Mouse (Mus musculus) kidney, postnatal 0 days (tissue): ENCODE data around the gene Alg10b. TPM values are rescaled to one million over a fixed set of nuclear protein-coding genes. Genes with fewer than 3 reads are reported as not detected.
"Not testable (repeated sequence)": the region's sequence is repeated elsewhere in the genome, so short reads cannot be mapped to it uniquely, and the experiment has no call there.

Experiments used
- ATAC-seq: fragments of 200-750 bp; cut with Nextera tagmentation; replicated peaks from 2 replicates; pipeline ENCODE4 v1.8.0; 2017; ENCODE audit warnings: low read depth, moderate number of reproducible peaks, moderate TSS enrichment, moderate library complexity; ENCODE audit not compliant: low FRiP score
- DNase-seq: peaks from one replicate; pipeline ENCODE4 v3.0.0-alpha.2; 2016; ENCODE audit warnings: low spot score
- H3K27ac ChIP-seq: fragments of 300-500 bp; sonication (generic); 2 replicates; pipeline ENCODE4 v1.5.1; 2014; ENCODE audit warnings: mild to moderate bottlenecking
- H3K27me3 ChIP-seq: fragments of 300-500 bp; sonication (generic); 2 replicates; pipeline ENCODE4 v1.6.1; 2014; ENCODE audit warnings: low read length, mixed read lengths; ENCODE audit not compliant: insufficient read depth
- H3K36me3 ChIP-seq: fragments of 300-500 bp; sonication (generic); 2 replicates; pipeline ENCODE4 v1.6.1; 2014; ENCODE audit warnings: low read length, mixed read lengths; ENCODE audit not compliant: insufficient read depth
- H3K4me1 ChIP-seq: fragments of 300-500 bp; sonication (generic); replicated peaks from 2 replicates; pipeline ENCODE4 v1.6.1; 2014; ENCODE audit warnings: antibody characterized with exemption, low read length, mixed read lengths; ENCODE audit not compliant: insufficient read depth
- H3K4me2 ChIP-seq: fragments of 300-500 bp; sonication (generic); 2 replicates; pipeline ENCODE4 v1.6.1; 2014; ENCODE audit warnings: mild to moderate bottlenecking, low read length, moderate library complexity, mixed read lengths
- H3K4me3 ChIP-seq: fragments of 300-500 bp; sonication (generic); replicated peaks from 2 replicates; pipeline ENCODE4 v1.5.1; 2014; ENCODE audit warnings: low read depth, low read length
- H3K9ac ChIP-seq: fragments of 300-500 bp; sonication (generic); 2 replicates; pipeline ENCODE4 v1.6.1; 2014; ENCODE audit warnings: low read depth, low read length
- H3K9me3 ChIP-seq: fragments of 300-500 bp; sonication (generic); replicated peaks from 2 replicates; pipeline ENCODE4 v1.6.1; 2016; ENCODE audit warnings: low read length, inconsistent platforms, mixed read lengths
- CTCF ChIP-seq: IDR thresholded peaks from 2 replicates; pipeline ENCODE4 v1.5.1; 2016; ENCODE audit warnings: antibody characterized with exemption, low read depth, mild to moderate bottlenecking, moderate library complexity
- WGBS: fragments of 180-500 bp; shearing (Covaris S2); extraction: QIAGEN DNeasy Blood & Tissue Kit; methylation state at CpG from one replicate; pipeline ENCODE4 v1.1.7; 2014; 5-methylcytosine and 5-hydroxymethylcytosine counted together
- polyA plus RNA-seq: library from polyadenylated mRNA; unstranded; fragments of >200 nt; fragmentation: Nextera tagmentation; extraction: Ambion mirVana; gene quantifications from 2 replicates; pipeline ENCODE4 v1.2.1, GENCODE M21; 2015

The Alg10b gene
- polyA plus RNA-seq: 27.4 and 30.0 TPM in 2 replicates

DNA sequence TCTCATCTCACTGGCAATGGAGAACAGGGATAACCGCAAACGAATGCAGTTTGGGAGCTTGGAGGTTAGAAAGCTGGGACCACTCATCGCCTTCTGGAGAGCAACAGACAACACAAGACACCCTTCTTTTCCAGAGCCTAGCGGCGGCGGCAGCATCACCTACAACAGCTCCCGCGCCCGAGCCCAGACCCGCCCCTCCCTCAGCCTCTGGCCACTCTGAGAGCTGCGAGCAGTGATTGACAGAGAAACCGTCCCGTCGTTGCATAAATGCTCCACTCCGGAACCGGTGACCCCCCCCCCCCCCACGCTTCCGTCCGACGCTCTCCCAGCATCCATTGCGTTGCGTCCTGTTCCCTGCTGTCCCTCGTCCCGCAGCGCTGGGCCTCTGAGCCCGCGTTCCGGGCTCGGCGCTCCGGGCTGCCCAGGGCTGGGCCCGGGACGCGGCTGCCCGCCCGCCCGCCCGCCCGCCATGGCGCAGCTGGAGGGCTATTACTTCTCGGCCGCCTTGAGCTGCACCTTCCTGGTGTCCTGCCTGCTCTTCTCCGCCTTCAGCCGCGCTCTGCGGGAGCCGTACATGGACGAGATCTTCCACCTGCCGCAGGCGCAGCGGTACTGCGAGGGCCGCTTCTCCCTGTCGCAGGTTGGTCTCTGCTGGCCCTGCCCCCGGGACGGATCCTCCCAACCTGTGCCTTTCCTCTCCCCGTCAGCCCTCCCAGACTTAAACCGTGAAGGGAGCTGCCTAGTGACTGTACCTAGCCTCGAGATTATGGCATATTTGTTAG is at the start of gene Alg10b:
TSS of gene Alg10b (plus strand) at position 343 of the 782 bp plus-strand sequence.
- Histone ChIP-seq H3K36me3 (peaks cover 9% of the 10 kb centered on the region), H3K4me1 (no peaks in the 10 kb centered on the region), H3K4me2 (peak within 1 kb of the TSS; percentile 77), H3K27me3 (no peaks in the 10 kb centered on the region), H3K27ac (peak within 1 kb of the TSS; percentile 91), H3K4me3 (peak within 1 kb of the TSS; percentile 74), H3K9ac (peak within 1 kb of the TSS; percentile 88), H3K9me3 (no peaks in the 10 kb centered on the region)
- peak; percentile 99 for ATAC-seq
- WGBS: under 1% methylated on average over 57 of the region's 59 CpGs
- peak; percentile 97 for DNase-seq
- 0 out of 2 replicates have a peak, but pooled peaks have one; percentile 17 for TF ChIP-seq CTCF

DNA sequence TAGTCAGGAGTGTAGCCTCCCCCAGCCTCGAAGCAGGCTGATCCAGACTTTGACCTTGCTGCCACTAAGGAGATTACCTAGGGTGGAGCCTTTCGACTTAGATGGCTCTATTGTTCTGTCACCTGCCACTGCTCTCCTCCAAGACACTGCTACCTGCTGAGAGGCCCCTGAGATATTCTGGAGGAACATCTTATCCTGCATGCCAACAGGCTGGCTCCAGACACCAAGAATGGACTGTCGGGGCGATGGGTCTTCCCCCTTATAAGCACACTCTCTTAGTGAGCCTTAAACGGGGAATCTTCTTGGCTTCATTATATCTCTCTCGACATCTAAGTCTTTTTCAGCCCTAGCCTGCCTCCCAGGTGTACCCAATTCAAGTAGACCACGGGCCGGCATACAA is 41.0 kb upstream of the Alg10b start:
- not testable (repeated sequence) for H3K4me2 ChIP-seq, H3K9ac ChIP-seq, H3K4me3 ChIP-seq, H3K27ac ChIP-seq, H3K4me1 ChIP-seq, DNase-seq, H3K27me3 ChIP-seq, H3K36me3 ChIP-seq, ATAC-seq, H3K9me3 ChIP-seq
- 79% methylated on average over 8 of the region's 8 CpGs for WGBS

DNA sequence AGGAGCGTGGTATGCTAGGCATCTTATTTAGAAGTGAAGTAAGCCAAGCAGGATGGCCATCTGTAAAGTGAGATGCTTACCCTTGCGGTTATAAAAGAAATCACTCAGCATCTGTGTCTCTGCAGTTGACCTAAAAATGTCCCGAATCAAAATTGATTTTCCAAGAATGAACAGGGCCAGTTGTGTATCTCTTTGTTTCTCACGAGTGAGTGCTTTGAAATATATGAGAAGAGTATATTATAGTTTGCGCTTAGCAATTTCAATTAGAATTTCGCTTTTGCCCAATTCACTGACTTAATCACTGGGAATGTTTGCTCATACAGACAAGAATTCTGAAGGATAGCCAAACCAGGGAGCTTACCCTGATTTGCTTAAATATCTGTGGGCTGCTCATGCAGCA is 40.6 kb upstream of the Alg10b start:
- Histone ChIP-seq H3K9me3 (no peaks in the 10 kb centered on the region), H3K9ac (no peak overlapping the region), H3K4me3 (no peak overlapping the region), H3K27me3 (no peaks in the 10 kb centered on the region), H3K4me2 (no peak overlapping the region), H3K36me3 (no peaks in the 10 kb centered on the region), H3K4me1 (no peaks in the 10 kb centered on the region), H3K27ac (no peak overlapping the region)
- DNase-seq (no peak), ATAC-seq (no peak)
- TF ChIP-seq CTCF: no peak
- WGBS: 89% methylated on average over 6 of the region's 6 CpGs

DNA sequence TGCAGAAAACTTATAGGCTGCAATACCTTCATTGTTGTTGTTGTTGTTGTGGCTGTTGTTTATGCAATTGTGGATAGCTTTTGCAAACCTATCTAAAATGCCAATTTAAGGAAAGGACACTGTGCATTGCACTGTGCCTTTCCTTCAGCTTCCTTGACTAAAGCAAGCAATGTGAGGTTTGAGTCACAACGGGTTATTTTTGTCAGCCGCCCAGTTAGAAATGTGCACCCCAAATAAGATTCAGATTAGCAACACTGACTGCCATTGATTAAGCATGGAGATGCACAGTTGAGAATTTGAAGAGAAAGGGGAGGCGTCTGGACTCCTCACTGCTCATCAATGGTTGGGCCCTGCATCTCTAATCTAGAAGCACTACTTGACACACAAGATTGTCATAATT is 39.4 kb upstream of the Alg10b start:
- WGBS: 93% methylated on average over 3 of the region's 3 CpGs
- Histone ChIP-seq H3K9me3 (no peaks in the 10 kb centered on the region), H3K4me2 (no peak overlapping the region), H3K4me1 (no peaks in the 10 kb centered on the region), H3K4me3 (no peak overlapping the region), H3K36me3 (no peaks in the 10 kb centered on the region), H3K27me3 (no peaks in the 10 kb centered on the region), H3K9ac (no peak overlapping the region), H3K27ac (no peak overlapping the region)
- TF ChIP-seq CTCF: no peak
- DNase-seq (no peak), ATAC-seq (no peak)

DNA sequence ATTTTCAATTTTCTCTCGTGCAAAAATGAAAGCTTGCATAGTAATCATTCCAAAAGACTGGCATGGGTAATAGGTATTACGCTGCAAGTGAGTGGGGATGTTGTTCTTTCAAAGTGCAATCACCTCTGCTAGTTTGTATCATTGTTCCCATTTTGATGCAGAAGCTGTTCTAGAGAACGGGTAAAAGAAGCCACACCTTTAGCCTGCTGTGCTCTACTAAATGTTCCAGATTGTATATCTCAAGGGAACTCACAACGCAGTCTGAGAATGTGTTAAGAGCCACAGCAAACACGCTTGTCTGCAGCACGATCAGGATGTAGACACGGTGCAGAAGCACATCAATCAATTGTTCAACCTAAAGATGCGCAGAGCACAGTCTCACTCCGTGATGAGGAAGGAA is 34.6 kb upstream of the Alg10b start:
- Histone ChIP-seq H3K36me3 (no peaks in the 10 kb centered on the region), H3K4me1 (no peaks in the 10 kb centered on the region), H3K27me3 (no peaks in the 10 kb centered on the region), H3K9ac (no peak overlapping the region), H3K4me3 (no peak overlapping the region), H3K9me3 (no peaks in the 10 kb centered on the region), H3K4me2 (no peak overlapping the region), H3K27ac (no peak overlapping the region)
- 74% methylated on average over 9 of the region's 9 CpGs for WGBS
- ATAC-seq (no peak), DNase-seq (no peak)
- TF ChIP-seq CTCF: no peak

DNA sequence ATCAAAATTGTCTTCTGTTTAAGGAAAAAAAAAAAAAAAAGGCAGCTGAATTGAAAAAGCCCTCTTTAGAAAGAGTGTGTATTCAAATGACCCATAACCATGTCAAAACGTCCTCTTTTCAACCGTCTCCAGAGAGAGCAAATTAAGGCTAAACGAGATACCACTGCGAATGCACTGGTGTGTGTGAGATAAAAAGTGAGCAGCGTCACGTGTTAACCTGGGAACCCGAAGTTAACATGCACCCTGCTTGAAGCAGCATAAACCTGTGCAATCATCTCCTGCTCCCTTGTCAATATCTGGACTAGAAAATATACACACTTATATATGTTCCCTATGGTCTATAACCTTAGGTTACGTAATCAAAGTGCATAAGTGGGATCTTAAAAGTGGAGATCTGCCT is 10.2 kb upstream of the Alg10b start:
- WGBS: 85% methylated on average over 8 of the region's 8 CpGs
- TF ChIP-seq CTCF: no peak
- no peaks in the 10 kb centered on the region for H3K27me3 ChIP-seq
- no peaks in the 10 kb centered on the region for H3K4me1 ChIP-seq
- H3K9ac ChIP-seq: no peak overlapping the region
- no peak overlapping the region for H3K4me2 ChIP-seq
- H3K27ac ChIP-seq: no peak overlapping the region
- ATAC-seq: no peak
- no peak for DNase-seq
- H3K4me3 ChIP-seq: no peak overlapping the region
- no peaks in the 10 kb centered on the region for H3K36me3 ChIP-seq
- no peaks in the 10 kb centered on the region for H3K9me3 ChIP-seq
